Mouse (Mus musculus) neural tube, embryonic 11.5 days (tissue): ENCODE results near the gene Angptl2. TPM values are rescaled to one million over a fixed set of nuclear protein-coding genes. Genes with fewer than 3 reads are reported as not detected.

ENCODE experiments used
- ATAC-seq: fragments of 200-750 bp; cut with Nextera tagmentation; 2 replicates; pipeline ENCODE4 v1.8.0; 2017; ENCODE audit warnings: moderate number of reproducible peaks, mild to moderate bottlenecking, moderate TSS enrichment, moderate library complexity; ENCODE audit not compliant: insufficient read depth, low FRiP score, low TSS enrichment
- DNase-seq: peaks from one replicate; pipeline ENCODE4 v3.0.0-alpha.2; 2015; ENCODE audit warnings: low spot score
- H3K27ac ChIP-seq: fragments of 300-500 bp; sonication (generic); 2 replicates; pipeline ENCODE4 v1.5.1; 2014; ENCODE audit warnings: low read depth, mild to moderate bottlenecking, low read length
- H3K27me3 ChIP-seq: fragments of 300-500 bp; sonication (generic); 2 replicates; pipeline ENCODE4 v1.6.1; 2014; ENCODE audit warnings: mild to moderate bottlenecking, low read length, mixed read lengths; ENCODE audit not compliant: control insufficient read depth, insufficient read depth
- H3K36me3 ChIP-seq: fragments of 300-500 bp; sonication (generic); 2 replicates; pipeline ENCODE4 v1.6.1; 2014; ENCODE audit warnings: mild to moderate bottlenecking, low read length, moderate library complexity, mixed read lengths; ENCODE audit not compliant: control insufficient read depth, insufficient read depth
- H3K4me1 ChIP-seq: fragments of 300-500 bp; sonication (generic); 2 replicates; pipeline ENCODE4 v1.6.1; 2014; ENCODE audit warnings: low read length, mixed read lengths; ENCODE audit not compliant: control insufficient read depth, insufficient read depth
- H3K4me2 ChIP-seq: fragments of 300-500 bp; sonication (generic); 2 replicates; pipeline ENCODE4 v1.6.1; 2014; ENCODE audit warnings: low read depth, mild to moderate bottlenecking, moderate library complexity
- H3K4me3 ChIP-seq: fragments of 300-500 bp; sonication (generic); 2 replicates; pipeline ENCODE4 v1.5.1; 2014; ENCODE audit warnings: low read depth, low read length
- H3K9ac ChIP-seq: fragments of 300-500 bp; sonication (generic); 2 replicates; pipeline ENCODE4 v1.6.1; 2014; ENCODE audit warnings: mild to moderate bottlenecking, low read length
- H3K9me3 ChIP-seq: fragments of 300-500 bp; sonication (generic); 2 replicates; pipeline ENCODE4 v1.6.1; 2016; ENCODE audit warnings: low read length; ENCODE audit not compliant: control insufficient read depth
- WGBS: fragments of 180-500 bp; shearing (Covaris S2); extraction: QIAGEN DNeasy Blood & Tissue Kit; methylation state at CpG from one replicate; pipeline ENCODE4 v1.1.7; 2014; 5-methylcytosine and 5-hydroxymethylcytosine counted together
- polyA plus RNA-seq: library from polyadenylated mRNA; unstranded; fragments of >200 nt; fragmentation: Nextera tagmentation; extraction: Ambion mirVana; gene quantifications from 2 replicates; pipeline ENCODE4 v1.2.1, GENCODE M21; 2014

The Angptl2 gene
- polyA plus RNA-seq, 1 experiment from 2014 or later: 26.5 TPM

- WGBS: 89% methylated on average over 7 of the region's 7 CpGs
- Histone ChIP-seq H3K9me3 (no peaks in the 10 kb centered on the region), H3K27me3 (no peaks in the 10 kb centered on the region), H3K36me3 (peaks cover 2% of the 10 kb centered on the region; the same call in 1 of the 2 replicates), H3K27ac (no peak overlapping the region), H3K4me1 (no peaks in the 10 kb centered on the region), H3K4me2 (no peak overlapping the region), H3K4me3 (no peak overlapping the region), H3K9ac (no peak overlapping the region)
- DNase-seq: no peak
- ATAC-seq: no peak
Measured at GRCm38 (mm10) chr2:33248549-33248948, 32.7 kb downstream of the Angptl2 start.

- Histone ChIP-seq H3K4me3 (no peak overlapping the region), H3K27me3 (no peaks in the 10 kb centered on the region), H3K9me3 (no peaks in the 10 kb centered on the region), H3K9ac (no peak overlapping the region), H3K27ac (no peak overlapping the region), H3K4me1 (no peaks in the 10 kb centered on the region), H3K4me2 (no peak overlapping the region), H3K36me3 (no peaks in the 10 kb centered on the region; the same call in 1 of the 2 replicates)
- DNase-seq (no peak), ATAC-seq (no peak)
- 67% methylated on average over 3 of the region's 3 CpGs for WGBS
Measured at GRCm38 (mm10) chr2:33249922-33250633, 34.2 kb downstream of the Angptl2 start.

- DNase-seq (no peak), ATAC-seq (no peak)
- Histone ChIP-seq H3K4me2 (no peak overlapping the region), H3K4me1 (no peaks in the 10 kb centered on the region), H3K27ac (no peak overlapping the region), H3K9ac (no peak overlapping the region), H3K27me3 (no peaks in the 10 kb centered on the region), H3K4me3 (no peak overlapping the region), H3K9me3 (no peaks in the 10 kb centered on the region), H3K36me3 (no peaks in the 10 kb centered on the region)
- WGBS: 97% methylated on average over 6 of the region's 6 CpGs
Measured at GRCm38 (mm10) chr2:33252751-33253150, 36.9 kb downstream of the Angptl2 start.

GRCm38 (mm10) chr2:33253572-33254190, 37.8 kb downstream of the Angptl2 start:
- ATAC-seq: no peak
- no peak overlapping the region for H3K9ac ChIP-seq
- no peaks in the 10 kb centered on the region for H3K36me3 ChIP-seq
- H3K4me3 ChIP-seq: no peak overlapping the region
- no peaks in the 10 kb centered on the region for H3K27me3 ChIP-seq
- H3K27ac ChIP-seq: no peak overlapping the region
- WGBS: 78% methylated on average over 4 of the region's 4 CpGs
- H3K9me3 ChIP-seq: no peaks in the 10 kb centered on the region
- no peaks in the 10 kb centered on the region for H3K4me1 ChIP-seq
- DNase-seq: no peak
- no peak overlapping the region for H3K4me2 ChIP-seq

GRCm38 (mm10) chr2:33254318-33254985, 38.6 kb downstream of the Angptl2 start:
- no peaks in the 10 kb centered on the region for H3K36me3 ChIP-seq
- H3K4me2 ChIP-seq: no peak overlapping the region
- H3K27ac ChIP-seq: no peak overlapping the region
- DNase-seq: no peak
- H3K4me1 ChIP-seq: no peaks in the 10 kb centered on the region
- 88% methylated on average over 9 of the region's 9 CpGs for WGBS
- H3K9ac ChIP-seq: no peak overlapping the region
- H3K27me3 ChIP-seq: no peaks in the 10 kb centered on the region
- ATAC-seq: no peak
- H3K4me3 ChIP-seq: no peak overlapping the region
- no peaks in the 10 kb centered on the region for H3K9me3 ChIP-seq

- H3K9ac ChIP-seq: no peak overlapping the region
- 96% methylated on average over 3 of the region's 3 CpGs for WGBS
- H3K4me2 ChIP-seq: no peak overlapping the region
- H3K4me1 ChIP-seq: no peaks in the 10 kb centered on the region
- no peak overlapping the region for H3K27ac ChIP-seq
- no peaks in the 10 kb centered on the region for H3K9me3 ChIP-seq
- H3K27me3 ChIP-seq: no peaks in the 10 kb centered on the region
- ATAC-seq: no peak
- no peaks in the 10 kb centered on the region for H3K36me3 ChIP-seq
- H3K4me3 ChIP-seq: no peak overlapping the region
- DNase-seq: no peak
Measured at GRCm38 (mm10) chr2:33256769-33257537, 41.1 kb downstream of the Angptl2 start.

GRCm38 (mm10) chr2:33260772-33261171, 44.9 kb downstream of the Angptl2 start:
- 90% methylated on average over 8 of the region's 8 CpGs for WGBS
- Histone ChIP-seq H3K4me3 (no peak overlapping the region), H3K36me3 (no peaks in the 10 kb centered on the region), H3K9me3 (no peaks in the 10 kb centered on the region), H3K4me1 (no peaks in the 10 kb centered on the region), H3K27me3 (no peaks in the 10 kb centered on the region), H3K4me2 (no peak overlapping the region), H3K9ac (no peak overlapping the region), H3K27ac (no peak overlapping the region)
- DNase-seq (no peak), ATAC-seq (no peak)

- no peaks in the 10 kb centered on the region for H3K9me3 ChIP-seq
- WGBS: 91% methylated on average over 3 of the region's 3 CpGs
- DNase-seq (no peak), ATAC-seq (no peak)
- no peak overlapping the region for H3K9ac ChIP-seq
- no peak overlapping the region for H3K4me2 ChIP-seq
- no peak overlapping the region for H3K4me3 ChIP-seq
- no peaks in the 10 kb centered on the region for H3K36me3 ChIP-seq
- H3K27me3 ChIP-seq: no peaks in the 10 kb centered on the region
- H3K27ac ChIP-seq: no peak overlapping the region
- no peaks in the 10 kb centered on the region for H3K4me1 ChIP-seq
Measured at GRCm38 (mm10) chr2:33261475-33261874, 45.6 kb downstream of the Angptl2 start.
